Mouse (Mus musculus) testis, adult 2 months (tissue): Measurements from ENCODE around the gene Wars2. TPM values are rescaled to one million over a fixed set of nuclear protein-coding genes. Genes with fewer than 3 reads are reported as not detected.

ENCODE experiments used
- H3K27ac ChIP-seq: fragments of 200-500 bp; 2 replicates; pipeline ENCODE4 v1.5.1; 2012; ENCODE audit warnings: low read depth, low read length; ENCODE audit not compliant: control insufficient read depth, insufficient read depth
- H3K27me3 ChIP-seq: fragments of 200-500 bp; 2 replicates; pipeline ENCODE4 v1.6.1; 2012; ENCODE audit warnings: mild to moderate bottlenecking, low read length, moderate library complexity; ENCODE audit not compliant: control insufficient read depth, insufficient read depth
- H3K36me3 ChIP-seq: fragments of 200-500 bp; 2 replicates; pipeline ENCODE4 v1.6.1; 2012; ENCODE audit warnings: mild to moderate bottlenecking, low read length; ENCODE audit not compliant: control insufficient read depth, insufficient read depth
- H3K4me1 ChIP-seq: fragments of 200-500 bp; 2 replicates; pipeline ENCODE4 v1.6.1; 2012; ENCODE audit warnings: low read length; ENCODE audit not compliant: control insufficient read depth, insufficient read depth
- H3K4me3 ChIP-seq: fragments of 200-500 bp; 2 replicates; pipeline ENCODE4 v1.5.1; 2012; ENCODE audit warnings: low read depth, mild to moderate bottlenecking, low read length, moderate library complexity, mixed read lengths; ENCODE audit not compliant: control insufficient read depth
- CTCF ChIP-seq: fragments of 200-500 bp; IDR thresholded peaks from 2 replicates; pipeline ENCODE4 v1.5.1; 2012; ENCODE audit warnings: low read depth, mild to moderate bottlenecking, inconsistent platforms, low read length, moderate library complexity; ENCODE audit not compliant: control insufficient read depth, insufficient read depth, insufficient replicate concordance
- POLR2A ChIP-seq: fragments of 200-500 bp; IDR thresholded peaks from 2 replicates; pipeline ENCODE4 v1.6.1; 2012; ENCODE audit warnings: low read depth, mild to moderate bottlenecking, inconsistent platforms, low read length, moderate library complexity; ENCODE audit not compliant: control insufficient read depth
- polyA plus RNA-seq: library from polyadenylated mRNA; depleted of rRNA; stranded (reverse); fragments of >200 nt; gene quantifications from 2 replicates; pipeline ENCODE4 v1.2.3, GENCODE M21; 2012

Wars2 gene
- polyA plus RNA-seq, 1 experiment = 1.8 TPM

DNA sequence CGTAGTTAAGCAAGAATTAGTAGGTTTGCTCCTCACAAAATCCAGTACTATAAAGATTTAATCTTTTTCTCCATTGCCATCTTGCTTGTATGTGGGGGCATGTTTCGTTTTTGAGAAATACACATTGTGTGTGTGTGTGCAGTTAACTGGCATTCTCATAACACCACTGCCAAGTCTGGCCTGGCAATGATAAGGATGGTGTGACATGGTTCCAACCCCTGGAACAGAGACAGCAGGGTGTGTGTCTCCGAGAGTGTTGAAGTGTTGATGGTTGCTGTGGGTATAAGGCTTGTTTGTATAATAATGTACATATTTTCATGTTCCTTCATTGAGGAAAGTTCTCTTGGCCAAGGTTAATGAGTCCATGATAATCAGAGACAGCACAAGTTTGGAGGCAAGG lies 19.1 kb downstream of the Wars2 start:
- Histone ChIP-seq H3K27ac (no peak overlapping the region), H3K36me3 (no peaks in the 10 kb centered on the region), H3K4me1 (no peaks in the 10 kb centered on the region), H3K27me3 (no peaks in the 10 kb centered on the region), H3K4me3 (no peak overlapping the region)
- TF ChIP-seq CTCF (no peak), POLR2A (no peak)

- Histone ChIP-seq H3K36me3 (no peaks in the 10 kb centered on the region), H3K4me3 (no peak overlapping the region), H3K4me1 (no peaks in the 10 kb centered on the region), H3K27ac (no peak overlapping the region), H3K27me3 (no peaks in the 10 kb centered on the region)
- TF ChIP-seq POLR2A = no peak
- TF ChIP-seq CTCF = no peak
Observed at GRCm38 (mm10) chr3:99162191-99162590, 21.3 kb downstream of the Wars2 start.

GRCm38 (mm10) chr3:99167734-99168133 lies 26.9 kb downstream of the Wars2 start:
- Histone ChIP-seq H3K27ac (no peak overlapping the region), H3K27me3 (no peaks in the 10 kb centered on the region), H3K36me3 (no peaks in the 10 kb centered on the region), H3K4me1 (no peaks in the 10 kb centered on the region), H3K4me3 (no peak overlapping the region)
- no peak for TF ChIP-seq POLR2A
- no peak for TF ChIP-seq CTCF

- no peaks in the 10 kb centered on the region for H3K36me3 ChIP-seq
- H3K27me3 ChIP-seq = no peaks in the 10 kb centered on the region
- no peak overlapping the region for H3K27ac ChIP-seq
- no peak for TF ChIP-seq POLR2A
- TF ChIP-seq CTCF = no peak
- no peaks in the 10 kb centered on the region for H3K4me1 ChIP-seq
- no peak overlapping the region for H3K4me3 ChIP-seq
Observed at GRCm38 (mm10) chr3:99173178-99173577, 32.3 kb downstream of the Wars2 start.

DNA sequence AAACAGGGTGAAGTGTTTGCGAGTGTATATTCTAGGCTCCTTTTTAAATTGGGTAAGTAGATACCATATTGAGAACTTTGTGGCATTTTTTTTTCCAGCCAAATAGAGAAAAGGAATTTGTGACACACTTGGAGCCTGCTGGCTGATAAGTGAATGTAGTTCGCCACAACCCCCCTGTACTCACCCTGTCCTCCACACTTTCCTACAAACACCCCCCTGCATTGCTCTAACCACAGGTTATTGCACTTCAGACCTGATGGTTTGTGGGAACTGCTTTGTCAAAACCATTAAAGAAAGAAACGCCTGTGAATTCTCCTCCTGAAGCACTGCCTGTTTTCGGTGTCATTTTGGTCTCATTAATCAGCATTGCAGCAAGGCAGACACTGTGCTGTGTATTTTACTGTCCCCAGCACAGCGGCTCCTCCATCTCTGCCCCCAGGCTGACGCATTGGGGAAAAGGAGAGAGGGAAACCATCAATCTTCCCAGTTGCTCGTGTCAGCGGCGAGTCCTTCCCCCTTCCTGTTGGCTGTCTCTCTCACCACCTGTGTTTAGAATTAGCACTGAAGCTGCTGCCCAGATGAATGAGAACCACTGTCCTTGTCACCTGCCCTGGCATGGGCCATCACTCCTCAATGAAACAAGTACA lies 33.9 kb downstream of the Wars2 start:
- Histone ChIP-seq H3K4me1 (no peaks in the 10 kb centered on the region), H3K4me3 (no peak overlapping the region), H3K36me3 (no peaks in the 10 kb centered on the region), H3K27ac (no peak overlapping the region), H3K27me3 (no peaks in the 10 kb centered on the region)
- TF ChIP-seq CTCF = no peak
- no peak for TF ChIP-seq POLR2A

- TF ChIP-seq CTCF = no peak
- TF ChIP-seq POLR2A = no peak
- Histone ChIP-seq H3K4me3 (no peak overlapping the region), H3K4me1 (no peaks in the 10 kb centered on the region), H3K27ac (no peak overlapping the region), H3K36me3 (no peaks in the 10 kb centered on the region), H3K27me3 (no peaks in the 10 kb centered on the region)
Observed at GRCm38 (mm10) chr3:99183355-99184016, 42.6 kb downstream of the Wars2 start.

DNA sequence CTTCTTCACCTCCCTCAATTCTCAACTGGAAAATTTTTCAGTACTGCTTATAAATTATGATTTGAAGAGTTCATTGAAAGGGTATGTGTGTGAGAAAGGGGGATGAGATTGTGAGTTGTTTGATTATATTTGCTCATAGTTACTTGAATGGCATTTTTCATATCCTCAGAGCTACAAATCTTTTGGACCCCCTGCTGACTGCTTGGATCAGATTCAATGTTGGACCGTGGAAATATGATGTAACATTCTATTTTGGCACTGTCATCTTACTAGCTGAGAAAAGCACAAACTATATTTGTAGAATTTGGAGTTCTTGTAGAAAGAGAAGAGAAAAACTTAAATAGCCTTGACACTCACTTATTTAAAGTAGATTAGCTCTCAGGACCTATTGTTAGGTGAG lies 43.5 kb downstream of the Wars2 start:
- TF ChIP-seq POLR2A (no peak), CTCF (no peak)
- H3K27me3 ChIP-seq = no peaks in the 10 kb centered on the region
- H3K36me3 ChIP-seq = no peaks in the 10 kb centered on the region
- no peak overlapping the region for H3K27ac ChIP-seq
- H3K4me1 ChIP-seq = no peaks in the 10 kb centered on the region
- no peak overlapping the region for H3K4me3 ChIP-seq
